Mouse (Mus musculus): Measurements from ENCODE around the gene Ddn.

The Ddn gene

DNA sequence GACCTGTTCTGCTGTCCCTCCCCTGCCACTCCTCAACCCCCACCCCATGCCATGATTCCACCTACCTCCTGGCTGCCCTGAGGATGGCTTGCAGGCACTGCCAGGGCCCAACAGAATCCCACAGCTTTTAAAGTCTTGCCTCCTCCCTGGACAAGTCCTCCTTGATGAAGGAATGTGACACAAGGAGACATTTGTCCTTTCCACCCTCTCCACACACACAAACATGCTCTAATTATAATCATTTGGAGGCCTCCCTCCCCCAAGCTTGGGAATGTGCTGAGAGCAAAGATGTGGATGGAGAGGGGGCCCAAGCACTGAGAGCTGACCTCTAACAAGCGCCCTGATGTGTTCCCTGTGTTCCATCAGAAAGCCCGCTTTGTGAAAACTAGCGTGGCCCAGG lies at the start of gene Ddn:
Ddn (minus strand) TSS at position 101 of the 400 bp plus-strand sequence.
- no peak for DNase-seq

DNA sequence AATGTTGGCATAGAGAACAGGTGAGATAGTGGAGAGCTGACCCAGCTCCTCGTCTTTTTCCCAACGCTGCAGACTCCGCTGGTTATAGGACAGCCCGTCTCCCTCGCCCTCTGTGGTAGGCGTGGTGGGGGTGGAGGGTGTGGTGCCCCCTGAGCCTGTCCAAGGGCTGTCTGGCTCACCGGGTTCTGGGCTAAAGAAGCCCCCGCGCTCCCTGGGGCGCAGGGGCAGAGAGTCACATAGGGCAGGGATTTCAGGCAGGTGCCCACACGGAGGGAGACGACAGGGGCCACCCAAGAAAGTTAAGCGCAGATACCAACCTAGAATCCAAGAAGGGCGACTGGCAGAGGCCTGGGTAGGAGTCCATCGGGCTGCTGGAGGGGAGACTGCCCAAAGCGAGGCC lies 44.9 kb upstream of the Ddn start:
- DNase-seq = no peak

DNA sequence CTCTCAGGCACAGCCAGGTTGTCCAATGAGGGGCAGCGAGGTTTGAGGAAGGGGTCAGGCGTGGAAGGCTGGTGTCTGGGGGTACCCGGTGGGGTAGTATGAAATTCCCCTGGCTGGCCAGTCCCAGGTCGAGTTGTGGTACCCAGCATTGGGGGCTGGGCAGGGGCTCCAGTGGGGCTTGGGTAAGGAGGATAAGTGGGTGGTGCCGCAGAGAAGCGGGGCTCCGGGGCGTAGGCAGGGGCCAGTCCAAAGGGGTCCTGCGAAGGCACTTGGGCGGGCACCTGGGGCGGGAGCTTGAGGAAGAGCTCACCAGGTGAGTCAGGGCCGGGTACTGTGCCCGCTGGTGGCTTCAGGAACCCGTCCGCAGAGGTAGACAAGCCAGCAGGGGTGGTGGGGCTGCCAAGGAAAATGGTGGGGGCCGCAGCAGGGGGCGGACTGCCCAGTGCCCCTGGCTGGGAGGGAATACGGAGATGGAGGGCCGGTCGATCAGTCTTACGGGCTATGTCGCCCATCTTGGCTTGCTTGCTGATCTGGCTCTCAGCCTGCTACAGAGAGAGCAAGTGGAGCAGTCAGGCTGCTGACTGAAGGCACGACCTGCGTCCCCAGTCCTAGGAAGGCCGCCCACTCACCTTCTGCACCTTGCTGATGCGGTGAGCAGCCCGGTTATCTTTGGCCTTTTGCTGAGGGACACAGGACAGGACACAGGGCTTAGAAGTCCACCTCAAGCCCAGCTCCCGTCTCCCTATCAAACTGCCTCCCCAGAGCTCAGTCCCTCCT lies 44.1 kb upstream of the Ddn start:
- no peak for DNase-seq

DNA sequence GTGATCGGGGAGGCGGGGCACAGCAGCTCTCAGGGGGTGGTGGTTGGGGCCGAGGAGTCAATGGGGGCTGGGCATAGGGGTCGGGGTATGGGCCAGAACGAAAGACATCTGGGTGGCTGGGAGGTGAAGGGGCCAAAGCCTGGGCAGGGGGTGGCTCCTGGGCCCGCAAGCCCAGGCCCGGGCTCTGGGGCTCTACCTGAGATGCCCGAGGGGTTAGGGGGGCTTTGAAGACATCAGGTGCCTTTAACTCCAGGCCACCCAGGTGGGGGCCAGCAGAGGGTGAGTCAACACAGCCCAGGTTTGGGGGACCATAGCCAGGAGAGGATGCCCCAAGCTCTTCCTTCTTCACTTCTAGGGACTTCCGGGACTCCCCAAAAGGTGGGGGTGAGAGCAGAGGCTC lies 43.4 kb upstream of the Ddn start:
- DNase-seq = no peak

DNA sequence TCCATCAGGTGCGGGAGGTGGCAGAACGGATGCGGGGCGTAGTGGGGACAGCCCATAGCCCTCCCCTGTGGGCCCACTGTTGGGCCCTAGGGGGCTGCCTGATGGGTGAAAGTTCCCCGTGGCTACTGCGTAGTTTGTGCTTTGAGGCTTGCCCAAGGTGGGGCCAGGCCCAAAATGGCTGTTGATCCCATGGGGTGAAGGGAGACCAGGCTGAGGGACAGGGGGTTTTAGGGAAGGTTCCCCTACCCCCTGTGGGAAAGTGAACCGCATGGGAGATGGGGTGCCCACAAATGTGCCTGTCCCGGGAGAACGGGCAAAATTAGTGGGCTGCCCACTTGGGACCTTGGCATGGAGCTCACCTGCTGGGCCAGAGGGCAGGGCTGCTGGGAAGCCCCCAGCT lies 42.8 kb upstream of the Ddn start:
- no peak for DNase-seq

DNA sequence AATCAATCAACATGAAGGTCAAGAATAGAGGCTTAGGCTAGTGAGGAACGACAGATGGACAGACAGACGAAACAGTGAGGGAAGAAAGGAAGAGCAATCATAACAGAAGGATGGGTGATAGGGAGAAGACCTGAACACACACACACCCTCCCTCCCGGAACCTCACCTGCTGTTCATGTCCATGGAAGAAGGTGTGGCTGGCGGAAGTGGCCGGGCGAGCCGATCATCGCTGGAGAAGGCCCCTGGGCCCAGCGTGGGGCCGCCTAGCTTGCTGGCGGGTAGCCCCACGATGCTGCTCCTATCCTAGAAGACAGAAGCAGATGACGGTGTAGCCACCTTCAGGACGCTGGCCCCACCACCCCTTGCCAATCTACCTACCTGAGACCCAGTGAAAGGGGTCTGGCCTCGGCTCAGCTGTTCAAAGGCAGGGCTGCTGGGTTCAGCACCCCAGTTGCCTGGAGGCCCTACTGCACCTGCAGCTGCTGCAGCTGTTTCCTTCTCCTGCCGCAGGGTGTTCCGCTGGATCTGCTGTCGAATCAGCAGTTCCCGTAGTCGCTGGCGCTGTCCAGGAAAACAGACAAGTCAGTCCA lies 42.0 kb upstream of the Ddn start:
- DNase-seq = no peak

DNA sequence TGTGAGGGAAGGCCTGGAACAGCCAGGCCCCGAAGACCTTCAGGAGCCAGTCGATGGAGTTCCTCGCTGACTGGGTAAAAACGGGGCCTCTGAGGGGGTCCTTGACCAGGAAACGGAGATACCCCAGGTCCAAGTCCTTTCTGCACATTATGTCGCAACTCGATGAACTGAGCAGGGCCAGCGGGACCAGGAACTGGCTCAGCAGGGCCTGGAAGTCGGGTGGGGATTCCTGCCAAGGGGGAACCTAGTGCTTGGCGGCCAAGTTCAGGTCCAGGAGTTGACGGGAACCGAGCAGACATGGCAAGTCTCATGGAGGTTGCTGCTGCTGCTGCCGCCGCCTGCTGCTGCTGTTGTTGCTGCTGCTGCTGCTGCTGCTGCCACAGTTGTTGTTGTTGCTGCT lies 41.4 kb upstream of the Ddn start:
- DNase-seq = no peak

DNA sequence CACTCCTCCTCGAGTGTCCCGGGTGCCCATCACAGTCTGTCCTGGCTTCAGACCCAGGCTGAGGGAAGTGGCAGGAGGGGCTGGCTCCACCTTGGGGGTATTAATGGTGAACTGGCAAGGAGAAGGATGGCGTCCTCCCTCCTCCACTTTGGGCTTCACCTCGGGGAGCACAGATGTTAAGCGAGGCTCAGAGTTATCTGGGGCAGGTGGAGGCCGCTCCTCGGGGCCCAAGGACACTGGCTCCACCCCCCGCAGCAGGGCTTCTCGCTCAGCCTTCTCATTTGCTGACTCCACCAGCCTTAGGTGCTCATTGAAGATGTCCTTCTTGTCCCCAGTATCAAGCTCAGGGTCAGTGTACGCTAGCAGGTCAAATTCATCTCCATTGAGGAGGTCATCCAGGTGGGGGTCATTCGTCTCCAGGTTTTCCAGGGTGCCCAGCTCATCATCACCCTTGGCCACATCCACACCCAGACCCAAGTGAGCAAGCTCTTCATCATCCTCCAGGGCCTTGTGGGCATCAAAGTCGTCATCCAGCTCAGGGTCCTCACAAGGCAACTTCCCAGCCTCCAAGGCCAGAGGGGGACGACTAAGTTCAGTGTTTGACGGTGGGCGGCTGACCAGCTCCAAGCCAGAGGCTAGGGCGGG lies 40.8 kb upstream of the Ddn start:
- no peak for DNase-seq

DNA sequence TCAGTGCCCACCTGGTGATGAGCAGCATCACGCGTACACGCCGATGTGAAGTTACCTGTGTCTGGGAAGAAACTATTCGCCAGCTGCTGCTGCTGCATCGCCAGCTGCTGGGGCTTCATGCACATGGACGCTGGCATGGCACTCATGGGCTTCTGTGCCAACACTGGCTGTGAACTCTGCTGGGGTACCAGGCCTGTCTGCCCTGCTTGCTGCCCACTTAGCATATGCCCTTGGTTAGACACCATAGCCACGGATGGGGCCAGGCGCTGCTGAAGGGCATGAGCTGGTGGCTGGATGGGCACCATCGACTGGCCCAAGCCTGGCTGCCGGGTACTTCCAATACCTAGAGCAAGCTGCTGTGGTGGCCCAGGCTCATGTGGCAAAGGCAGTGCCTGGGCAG lies 39.9 kb upstream of the Ddn start:
- DNase-seq = no peak

DNA sequence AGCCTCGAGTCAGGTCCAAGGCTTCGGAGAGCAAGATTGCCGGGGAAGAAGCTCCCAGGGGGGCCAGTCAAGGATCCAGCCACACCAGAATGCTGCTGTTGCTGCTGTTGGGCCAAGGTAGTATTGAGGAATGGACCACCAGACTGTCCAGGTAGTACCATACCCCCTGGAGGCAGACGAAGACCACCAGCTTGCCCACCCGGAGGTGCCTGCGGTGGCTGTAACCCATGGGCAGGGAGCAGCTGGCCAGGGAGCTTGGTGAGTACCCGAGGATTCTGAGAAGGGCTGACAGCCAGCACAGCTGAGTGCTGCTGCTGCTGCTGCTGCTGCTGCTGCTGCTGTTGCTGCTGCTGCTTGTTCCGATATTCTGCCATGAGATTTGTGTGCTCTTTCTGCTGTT lies 36.9 kb upstream of the Ddn start:
- no peak for DNase-seq

DNA sequence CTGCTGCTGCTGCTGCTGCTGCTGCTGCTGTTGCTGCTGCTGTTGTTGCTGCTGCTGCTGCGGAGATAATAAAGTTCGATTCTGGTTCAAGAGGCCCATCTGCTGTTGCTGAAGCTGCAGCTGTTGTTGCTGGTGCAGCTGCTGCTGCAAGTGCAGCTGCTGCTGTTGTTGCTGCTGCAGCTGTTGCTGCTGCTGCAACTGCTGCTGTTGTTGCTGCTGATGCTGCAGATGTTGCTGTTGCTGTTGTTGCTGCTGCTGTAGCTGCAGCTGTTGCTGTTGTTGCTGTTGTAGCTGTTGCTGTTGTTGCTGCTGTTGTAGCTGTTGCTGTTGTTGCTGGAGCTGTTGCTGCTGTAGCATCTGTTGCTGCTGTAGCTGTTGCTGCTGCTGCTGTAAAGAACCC lies 35.9 kb upstream of the Ddn start:
- DNase-seq = no peak

DNA sequence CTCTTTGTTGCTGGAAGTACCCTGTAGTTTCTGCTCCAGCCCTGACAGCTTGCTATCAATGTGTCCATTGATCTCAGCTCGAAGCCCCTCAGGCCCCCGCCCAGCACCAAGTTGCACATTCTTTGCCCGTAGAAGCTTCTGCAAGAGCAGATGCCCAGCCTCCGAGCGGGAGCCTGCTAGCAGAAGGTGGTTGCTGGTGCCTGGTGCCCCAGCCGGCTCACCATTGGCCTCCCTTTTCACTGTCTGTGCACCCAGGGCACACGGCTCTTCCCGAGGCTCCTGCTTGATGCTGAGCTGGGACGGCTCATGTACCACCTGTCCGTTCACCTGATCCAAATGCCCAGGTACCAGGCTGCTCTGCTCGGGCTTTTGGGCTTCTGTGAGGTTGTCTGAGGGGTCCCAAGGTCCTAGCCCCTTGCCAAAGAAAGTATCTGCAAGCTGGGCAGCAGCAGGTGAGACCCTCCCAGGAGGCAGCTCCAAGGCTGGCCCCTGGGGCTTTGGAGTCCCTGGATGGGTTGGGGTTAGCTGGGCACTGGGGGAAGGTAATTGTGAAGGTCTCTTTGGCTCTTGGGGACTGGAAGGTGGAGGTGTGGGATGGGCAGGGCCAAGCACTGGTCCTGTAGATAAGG lies 34.4 kb upstream of the Ddn start:
- DNase-seq = no peak

DNA sequence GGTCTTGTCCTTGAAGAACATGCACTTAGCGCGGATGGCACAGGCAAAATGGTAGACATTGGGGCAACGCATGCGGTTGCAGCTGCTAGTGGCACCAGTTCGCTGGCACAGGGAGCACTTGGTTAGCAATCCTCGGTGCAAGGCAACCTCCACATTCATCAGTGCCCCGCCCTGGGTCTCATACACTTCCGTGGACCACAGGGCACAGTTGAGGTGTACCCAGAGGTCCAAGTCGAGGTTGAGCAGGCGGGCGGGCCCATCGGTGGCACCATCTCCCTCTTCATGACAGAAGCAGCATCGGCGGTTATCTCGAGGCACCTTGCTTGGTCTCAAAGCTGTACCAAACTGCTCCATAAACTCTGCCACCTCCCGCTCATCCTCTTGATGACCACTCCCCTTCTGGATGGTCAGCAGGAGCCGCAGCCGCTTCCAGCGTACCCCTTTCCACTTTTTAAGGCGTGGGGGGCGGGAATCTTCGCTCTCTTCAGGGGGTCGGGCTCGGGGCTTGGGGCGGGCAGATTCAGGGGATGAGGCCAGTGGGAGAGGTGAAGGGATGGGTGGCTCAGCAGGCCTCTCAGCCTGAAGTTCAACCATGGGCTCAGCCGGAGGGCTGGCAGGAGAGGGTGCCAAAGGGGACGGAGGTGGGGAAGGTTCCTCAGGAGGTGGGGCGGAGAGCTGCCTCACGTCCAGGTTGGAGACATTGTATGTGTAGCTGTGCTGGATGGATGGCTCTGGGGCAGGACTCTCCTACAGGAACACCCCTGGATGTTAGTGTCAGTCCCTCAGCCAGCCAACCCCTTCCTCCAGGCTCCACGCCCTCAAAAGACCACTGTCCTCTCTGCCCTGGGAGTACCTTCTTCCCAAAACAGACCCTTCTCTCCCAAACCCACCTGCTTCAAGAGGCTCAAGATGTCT lies 30.6 kb upstream of the Ddn start:
- DNase-seq = no peak

DNA sequence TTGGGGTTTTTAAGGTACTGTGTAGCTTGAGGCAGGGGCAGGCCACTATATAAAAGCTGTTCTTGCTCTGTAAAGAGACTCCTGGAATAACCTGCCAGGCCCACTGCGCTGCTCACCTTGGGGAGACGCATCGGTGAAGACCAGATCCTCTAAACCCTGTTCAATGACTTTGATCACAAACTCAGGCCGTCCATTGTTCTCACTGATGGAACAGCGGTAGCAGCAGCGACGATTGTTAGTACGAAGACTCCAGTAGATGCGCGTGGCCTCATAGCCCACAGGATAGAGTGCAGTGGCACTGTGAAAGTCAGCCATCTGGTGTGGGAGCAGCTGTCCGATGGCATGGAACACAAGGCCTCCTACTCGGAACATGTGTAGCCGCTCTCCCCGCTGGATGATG lies 29.9 kb upstream of the Ddn start:
- DNase-seq = no peak

DNA sequence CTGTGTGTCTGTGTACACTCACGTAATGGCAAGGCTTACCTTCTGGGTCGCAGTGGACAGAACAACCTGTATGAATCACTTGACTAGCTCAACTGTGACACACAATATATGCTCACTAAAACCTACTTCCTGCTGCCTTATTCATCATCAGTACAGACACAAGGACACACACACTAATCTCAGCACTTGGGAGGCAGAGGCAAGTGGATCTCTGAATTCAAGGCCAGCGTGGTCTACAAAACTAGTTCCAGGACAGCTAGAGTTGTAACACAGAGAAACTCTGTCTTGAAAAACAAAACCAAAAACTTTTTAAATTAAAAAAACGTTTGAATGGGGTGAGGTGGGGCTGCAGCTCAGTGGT lies 28.4 kb upstream of the Ddn start:
- no peak for DNase-seq

DNA sequence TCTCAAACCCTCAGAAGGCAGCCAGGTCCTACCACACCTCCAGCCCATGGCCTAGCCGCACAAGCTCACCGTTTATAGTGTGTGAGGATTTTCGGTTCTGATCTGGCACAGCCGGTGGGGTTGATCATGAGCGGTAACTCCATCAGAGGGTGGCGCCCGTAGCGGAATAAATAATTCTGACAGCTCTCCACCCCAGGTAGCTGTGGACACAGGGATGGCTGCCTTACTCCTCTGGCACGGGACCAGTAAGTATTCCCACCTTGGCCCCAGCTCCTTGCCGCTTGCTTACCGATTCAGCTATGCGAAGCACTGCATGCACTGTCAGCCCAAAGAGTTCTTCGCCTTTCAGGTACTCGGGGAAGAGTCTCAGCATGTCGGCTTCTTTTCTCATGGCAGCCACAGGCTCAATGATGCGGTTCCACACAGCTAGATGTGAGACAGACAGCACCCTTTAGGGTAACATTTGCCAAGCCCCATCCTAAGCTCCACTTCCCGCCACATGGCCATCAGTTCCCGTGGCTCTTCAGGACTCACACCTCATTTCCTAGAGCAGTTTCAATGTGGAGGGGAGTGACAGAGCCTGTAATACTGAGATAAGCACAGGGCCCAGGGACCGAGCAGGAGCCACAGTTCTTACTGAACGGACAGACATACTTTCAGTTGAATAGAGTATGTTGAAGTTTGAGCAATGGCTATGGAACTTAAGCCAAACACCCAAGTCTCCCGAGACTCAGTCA lies 27.9 kb upstream of the Ddn start:
- no peak for DNase-seq

DNA sequence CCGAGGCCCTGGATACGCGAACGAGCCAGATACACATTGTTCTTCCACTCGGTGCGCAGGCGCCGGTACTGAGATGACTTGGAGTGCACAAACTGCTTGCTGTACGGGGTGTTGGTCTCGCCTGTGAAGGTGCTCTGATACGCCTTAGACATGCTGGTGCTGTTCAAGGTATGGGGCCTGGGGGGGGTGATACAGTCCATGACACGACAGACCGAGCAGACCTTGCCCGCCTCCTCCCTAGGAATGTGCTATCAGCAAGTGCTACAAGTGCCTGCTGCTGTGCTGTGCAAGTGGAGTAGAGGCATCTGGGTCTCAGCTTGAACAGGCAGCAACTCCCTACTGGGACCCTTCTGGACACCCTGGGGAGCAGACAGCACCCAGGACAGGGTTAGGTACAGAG lies 26.0 kb upstream of the Ddn start:
- no peak for DNase-seq

DNA sequence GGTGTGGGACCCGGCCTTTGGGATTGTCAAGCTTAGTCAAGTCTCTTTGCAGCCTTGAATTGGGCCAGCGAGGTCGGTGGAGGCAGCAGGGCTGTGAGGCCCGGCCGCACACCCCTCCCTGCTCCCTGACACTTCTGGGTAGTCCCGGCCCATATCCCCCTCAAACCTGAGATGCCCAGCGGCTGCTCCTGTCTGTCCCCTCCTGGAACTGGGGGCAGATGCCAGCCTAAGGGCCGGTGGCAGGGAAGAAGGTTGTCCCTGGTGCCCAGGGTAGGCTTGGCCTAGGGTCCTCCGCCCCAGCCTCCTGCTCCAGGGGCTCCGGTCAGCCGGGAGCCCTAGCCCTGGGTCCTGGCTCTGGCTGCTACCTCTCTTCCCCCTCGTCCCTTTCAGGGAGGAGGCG lies 24.8 kb upstream of the Ddn start:
- no peak for DNase-seq

DNA sequence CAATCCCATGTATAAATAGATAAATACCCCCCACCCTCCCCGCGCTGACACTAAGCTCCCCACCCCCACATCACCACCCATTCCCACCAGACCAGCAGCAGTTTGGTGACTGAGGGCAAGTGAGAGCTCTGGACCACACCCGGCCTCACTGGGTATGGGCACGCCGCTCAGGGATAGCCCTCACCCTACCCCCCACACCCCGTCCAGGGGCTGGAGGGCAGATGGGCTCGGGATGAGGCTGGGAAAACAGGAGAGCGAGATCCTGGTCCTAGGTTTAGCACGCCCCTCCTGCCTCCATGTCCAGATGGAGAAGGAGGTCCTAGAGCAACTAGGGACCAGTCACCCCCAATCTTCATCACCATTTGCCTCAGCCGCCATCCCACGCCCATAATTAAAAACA lies 24.0 kb upstream of the Ddn start:
- no peak for DNase-seq

DNA sequence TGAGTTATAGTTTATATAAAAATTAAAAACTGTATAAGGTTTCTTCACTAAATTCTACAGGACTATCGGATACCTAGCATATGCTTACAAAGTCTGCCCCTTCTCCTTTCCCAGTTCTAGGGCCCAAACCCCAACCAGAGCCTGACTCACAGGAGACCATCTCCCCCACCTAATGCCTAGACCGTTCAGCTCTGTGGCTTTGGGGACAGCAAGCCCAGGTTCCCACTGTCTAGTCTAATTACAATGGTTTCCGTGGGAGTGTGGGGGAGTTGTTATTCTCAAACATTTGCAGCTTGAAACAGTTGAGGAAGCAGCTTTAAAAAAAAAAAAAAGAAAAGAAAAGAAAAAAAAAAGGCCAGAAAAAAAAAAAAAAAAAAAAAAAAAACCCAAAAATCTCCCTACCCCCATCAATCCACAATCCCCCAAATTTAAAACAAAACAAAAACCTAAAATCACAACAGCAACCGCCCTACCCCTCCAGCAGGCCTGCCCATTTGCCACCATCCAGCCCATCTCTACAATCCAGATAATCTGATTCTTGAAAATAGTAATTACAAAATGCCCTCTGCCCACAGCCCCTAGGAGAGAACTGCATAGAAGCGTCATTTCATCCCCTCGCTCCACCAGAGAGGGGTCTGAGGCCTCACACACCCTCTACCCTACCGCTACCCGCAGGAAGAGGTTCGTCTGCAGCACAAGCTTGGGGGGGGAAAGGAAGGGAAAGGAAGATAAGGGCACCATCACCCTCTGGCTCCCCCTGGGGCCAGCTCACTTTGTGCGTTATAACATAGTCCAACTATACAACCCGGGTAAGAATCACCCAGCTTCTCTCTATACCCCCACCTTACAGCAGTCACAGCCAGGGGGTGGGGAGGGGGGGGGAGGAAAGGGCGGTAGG lies 23.1 kb upstream of the Ddn start:
- peak; percentile 71 for DNase-seq

DNA sequence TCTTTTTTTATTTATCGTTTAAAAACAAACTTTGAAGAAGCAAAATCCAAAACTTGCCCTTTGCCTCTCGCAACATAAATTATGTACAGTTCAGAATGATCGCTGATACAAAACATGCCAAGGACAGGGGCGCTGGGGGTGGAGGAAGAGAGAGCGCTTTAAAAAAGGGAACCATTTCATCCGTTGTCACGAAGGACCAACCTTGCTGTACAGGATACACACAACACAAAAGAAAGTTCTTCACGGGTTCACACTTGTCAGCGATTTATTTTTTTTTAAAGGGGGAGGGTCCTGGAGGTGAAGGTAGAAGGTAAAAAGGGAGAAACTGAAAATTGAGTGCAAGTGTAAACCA lies 22.4 kb upstream of the Ddn start:
- DNase-seq = no peak
